16 mouse cellular contexts compared by ENCODE assay signal in the genomic region with DNA sequence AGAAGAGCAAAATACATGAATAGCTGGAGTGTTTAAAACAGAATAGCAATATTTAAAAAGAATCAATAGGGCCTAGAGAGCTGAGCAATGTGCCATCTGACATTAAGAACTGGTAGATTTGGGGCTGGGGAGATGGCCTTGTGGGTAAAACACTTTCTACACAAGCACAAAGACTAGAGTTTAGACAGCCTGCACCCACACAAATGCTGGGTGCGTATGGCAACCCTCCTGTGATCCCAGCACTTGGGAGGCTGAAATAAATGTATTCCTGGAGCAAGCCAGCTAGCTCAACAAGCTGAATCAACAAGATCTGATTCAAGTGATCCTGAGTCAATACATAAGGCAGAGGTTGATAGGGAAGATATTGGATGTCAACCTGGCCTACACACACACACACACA. TPM values are rescaled to one million over a fixed set of nuclear protein-coding genes. Genes with fewer than 3 reads are reported as not detected.
"Had no signal": no experiment of that assay in that cellular context is flagged by ENCODE, and none has a peak within 500 bp of the region (broad histone marks: within the 10 kb centered on the region; RNA-seq: fewer than 3 reads in every experiment).

No protein-coding gene starts in this region.

- H3K36me3 ChIP-seq: neural tube, embryonic 12.5 days; neural tube, embryonic 13.5 days; neural tube, embryonic 15.5 days; stomach, embryonic 15.5 days had no signal

- DNase-seq: retina, postnatal 1 day; right cerebral cortex, adult 18-20 months; right cerebral cortex, postnatal 14 days; right cerebral cortex, postnatal 25 days; right cerebral cortex, postnatal 4 days; spleen, adult 18-20 months; thymus, adult 2 months; thymus, postnatal 14 days; thymus, postnatal 25 days; thymus, postnatal 36 days had no signal

- H3K4me2 ChIP-seq: neural tube, embryonic 12.5 days; neural tube, embryonic 13.5 days; neural tube, embryonic 15.5 days; stomach, embryonic 15.5 days had no signal

- H3K27me3 ChIP-seq: neural tube, embryonic 12.5 days; neural tube, embryonic 13.5 days; neural tube, embryonic 15.5 days; stomach, embryonic 15.5 days had no signal

- H3K4me3 ChIP-seq: neural tube, embryonic 12.5 days; neural tube, embryonic 13.5 days; neural tube, embryonic 15.5 days; stomach, embryonic 15.5 days had no signal

- H3K9ac ChIP-seq: neural tube, embryonic 12.5 days; neural tube, embryonic 13.5 days; neural tube, embryonic 15.5 days; stomach, embryonic 15.5 days had no signal

- H3K4me1 ChIP-seq: neural tube, embryonic 12.5 days; neural tube, embryonic 13.5 days had no signal

- H3K27ac ChIP-seq: neural tube, embryonic 12.5 days; neural tube, embryonic 13.5 days; neural tube, embryonic 15.5 days; stomach, embryonic 15.5 days; stomach, postnatal 0 days had no signal

- H3K9me3 ChIP-seq: neural tube, embryonic 12.5 days; neural tube, embryonic 13.5 days; neural tube, embryonic 15.5 days; stomach, embryonic 15.5 days had no signal

RNA-seq across cellular contexts. Expression of a gene that starts 14.9 kb away (rescaled TPM):
- total RNA-seq: neutrophil, adult 5-6 weeks had no signal
